Mouse (Mus musculus) CH12.LX (cell line): ENCODE measurements around the gene Samsn1.

ENCODE experiments used
- CHD1 ChIP-seq: IDR thresholded peaks from 2 replicates; pipeline ENCODE4 v1.6.1; 2012; ENCODE audit warnings: low read depth, low read length, improper control_type of control experiment, inconsistent platforms
- CTCF ChIP-seq, 2 experiments: IDR thresholded peaks in 1 of 2; conservative IDR thresholded peaks in 1 of 2; 2 replicates each; pipeline ENCODE4 v1.5.1; 2011 to 2012; ENCODE audit warnings: low read depth in 2 of 2, low read length in 2 of 2, improper control_type of control experiment in 1 of 2, inconsistent platforms in 1 of 2, mild to moderate bottlenecking in 1 of 2, moderate library complexity in 1 of 2
- EP300 ChIP-seq: IDR thresholded peaks from 2 replicates; pipeline ENCODE4 v1.6.1; 2011; ENCODE audit warnings: low read length, improper control_type of control experiment
- HCFC1 ChIP-seq: IDR thresholded peaks from 2 replicates; pipeline ENCODE4 v1.6.1; 2012; ENCODE audit warnings: low read depth, mild to moderate bottlenecking, inconsistent platforms, low read length, improper control_type of control experiment
- JUN ChIP-seq: IDR thresholded peaks from 2 replicates; pipeline ENCODE4 v1.6.1; 2011; ENCODE audit warnings: low read depth, mild to moderate bottlenecking, low read length, improper control_type of control experiment, moderate library complexity; ENCODE audit not compliant: insufficient read depth
- MAX ChIP-seq: IDR thresholded peaks from 2 replicates; pipeline ENCODE4 v1.6.1; 2011; ENCODE audit warnings: low read length, improper control_type of control experiment
- MAZ ChIP-seq: IDR thresholded peaks from 2 replicates; pipeline ENCODE4 v1.6.1; 2012; ENCODE audit warnings: low read depth, mild to moderate bottlenecking, inconsistent platforms, low read length, improper control_type of control experiment, moderate library complexity
- MXI1 ChIP-seq: IDR thresholded peaks from 2 replicates; pipeline ENCODE4 v1.6.1; 2011; ENCODE audit warnings: mild to moderate bottlenecking, low read depth, low read length, improper control_type of control experiment
- POLR2A ChIP-seq: IDR thresholded peaks from 2 replicates; pipeline ENCODE4 v1.6.1; 2011; ENCODE audit warnings: low read depth, mild to moderate bottlenecking, improper control_type of control experiment, low read length
- RCOR1 ChIP-seq: conservative IDR thresholded peaks from 2 replicates; pipeline ENCODE4 v1.6.1; 2012; ENCODE audit warnings: low read depth, mild to moderate bottlenecking, inconsistent platforms, low read length, improper control_type of control experiment
- USF1 ChIP-seq: IDR thresholded peaks from 2 replicates; pipeline ENCODE4 v1.6.1; 2014; ENCODE audit warnings: low read depth, mild to moderate bottlenecking, inconsistent platforms, low read length, improper control_type of control experiment
- USF2 ChIP-seq: conservative IDR thresholded peaks from 2 replicates; pipeline ENCODE4 v1.6.1; 2011; ENCODE audit warnings: low read depth, low read length, improper control_type of control experiment
- ZC3H11A ChIP-seq: IDR thresholded peaks from 2 replicates; pipeline ENCODE4 v1.6.1; 2012; ENCODE audit warnings: low read depth, mild to moderate bottlenecking, inconsistent platforms, low read length, improper control_type of control experiment

DNA sequence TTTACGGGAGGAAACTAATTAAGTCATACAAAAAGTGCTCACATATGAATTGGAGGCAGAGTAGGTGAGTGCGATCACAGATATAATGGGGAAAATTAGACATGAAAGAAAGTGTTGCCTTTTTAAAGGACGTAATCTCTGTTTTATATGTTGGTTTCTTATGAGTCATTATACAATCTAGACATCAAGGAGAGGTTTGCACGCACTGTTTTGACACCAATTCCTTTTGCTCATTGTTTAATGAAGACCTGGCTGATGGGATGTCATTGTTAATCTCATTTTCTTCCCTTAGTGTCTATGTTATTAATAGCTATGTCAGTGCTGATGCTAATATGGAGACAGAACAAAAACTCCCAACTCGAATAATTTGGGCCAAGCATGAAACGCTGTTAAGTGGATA lies 20.3 kb downstream of the Samsn1 start:
- no peak for TF ChIP-seq EP300
- TF ChIP-seq POLR2A: no peak
- TF ChIP-seq HCFC1: no peak
- no peak for TF ChIP-seq ZC3H11A
- TF ChIP-seq JUN: no peak
- no peak for TF ChIP-seq CTCF (conservative IDR thresholded peaks at IDR 0.05 in 1 of 2, IDR thresholded peaks at IDR 0.05 in 1 of 2; ENCODE audit: low read depth in 2 of 2, low read length in 2 of 2)
- no peak for TF ChIP-seq USF2
- no peak for TF ChIP-seq USF1
- TF ChIP-seq MAZ: no peak
- TF ChIP-seq CHD1: no peak
- no peak for TF ChIP-seq MAX
- TF ChIP-seq RCOR1: no peak
- no peak for TF ChIP-seq MXI1
